8 mouse cellular contexts compared by ENCODE assay signal in the genomic region with DNA sequence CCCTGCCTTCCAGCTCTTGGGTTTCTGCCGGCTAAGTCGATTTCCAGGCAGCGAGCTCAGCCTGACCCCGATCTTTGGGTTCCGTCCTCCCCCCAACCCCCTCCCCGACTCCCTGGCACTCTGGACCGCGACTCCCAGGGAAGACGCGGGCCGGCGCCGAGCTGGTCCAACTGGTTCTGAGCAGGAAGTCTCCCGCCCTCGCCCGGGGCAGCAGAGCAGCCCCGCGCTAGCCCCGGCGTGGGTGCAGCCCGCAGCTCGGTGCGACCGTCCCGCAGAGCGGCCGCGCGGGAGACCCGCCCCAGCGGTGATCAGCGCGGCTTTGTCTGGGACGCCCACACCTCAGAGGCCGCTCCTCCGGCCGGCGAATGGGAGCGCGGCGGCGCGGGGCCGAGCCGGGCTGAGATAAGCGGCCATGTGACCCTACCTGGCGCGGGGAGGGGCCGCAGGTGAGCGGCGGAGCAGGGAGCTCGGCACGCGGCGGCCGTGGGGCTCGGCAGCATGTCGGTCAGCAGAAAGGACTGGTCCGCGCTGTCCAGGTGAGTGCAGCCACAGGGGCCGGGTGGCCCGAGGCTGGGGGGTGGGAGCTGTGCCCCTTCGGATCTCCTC. TPM values are rescaled to one million over a fixed set of nuclear protein-coding genes. Genes with fewer than 3 reads are reported as not detected.
DNase-seq lines count a peak whose midpoint lies in the region; ATAC-seq and TF ChIP-seq lines count a peak whose summit lies in the region.

A gene (plus strand): TSS at position 118 of the 606 bp plus-strand sequence.

- H3K4me3 ChIP-seq in embryonic fibroblast, embryonic 13.5 days (ENCODE audit: insufficient read depth, low read length): peak within 1 kb of the TSS; percentile 31
- H3K4me3 ChIP-seq in kidney, adult 2 months (ENCODE audit: insufficient read depth, low read depth, low read length): peak within 1 kb of the TSS; percentile 58
- H3K4me3 ChIP-seq in lung, embryonic 16.5 days (ENCODE audit: low read length): peak within 1 kb of the TSS; percentile 57
- H3K4me3 ChIP-seq in stomach, embryonic 15.5 days (replicated peaks): peak within 1 kb of the TSS; percentile 54

- peak within 1 kb of the TSS; percentile 89 for H3K4me2 ChIP-seq in lung, embryonic 16.5 days (ENCODE audit: low read depth, low read length)
- peak within 1 kb of the TSS; percentile 90 for H3K4me2 ChIP-seq in stomach, embryonic 15.5 days

- no peaks in the 10 kb centered on the region for H3K27me3 ChIP-seq in kidney, adult 2 months (replicated peaks; ENCODE audit: control insufficient read depth, insufficient read depth, low read length)
- H3K27me3 ChIP-seq in lung, embryonic 16.5 days (ENCODE audit: control insufficient read depth, insufficient read depth, low read depth, low read length): peaks cover 16% of the 10 kb centered on the region; the same call in 1 of the 2 replicates
- H3K27me3 ChIP-seq in stomach, embryonic 15.5 days (replicated peaks): peaks cover 30% of the 10 kb centered on the region

- no peak for TF ChIP-seq POLR2A in embryonic fibroblast, embryonic 13.5 days (IDR thresholded peaks at IDR 0.05; ENCODE audit: low read depth, low read length)
- no peak for TF ChIP-seq POLR2A in kidney, adult 2 months (IDR thresholded peaks at IDR 0.05; ENCODE audit: low read depth, low read length)

- no peaks in the 10 kb centered on the region for H3K9me3 ChIP-seq in lung, embryonic 16.5 days (ENCODE audit: control insufficient read depth, low read length)
- no peaks in the 10 kb centered on the region for H3K9me3 ChIP-seq in stomach, embryonic 15.5 days

- no peak for TF ChIP-seq CTCF in embryonic fibroblast, embryonic 13.5 days (IDR thresholded peaks at IDR 0.05; ENCODE audit: borderline replicate concordance, insufficient read depth, low read length)
- no peak for TF ChIP-seq CTCF in kidney, adult 2 months (conservative IDR thresholded peaks at IDR 0.05; ENCODE audit: insufficient read depth, insufficient read length, low read depth, low read length)

- H3K4me1 ChIP-seq in embryonic fibroblast, embryonic 13.5 days (ENCODE audit: control insufficient read depth, insufficient read depth, low read length): no peaks in the 10 kb centered on the region
- H3K4me1 ChIP-seq in kidney, adult 2 months (ENCODE audit: control insufficient read depth, insufficient read depth, low read length): peaks cover 29% of the 10 kb centered on the region; the same call in 1 of the 2 replicates
- H3K4me1 ChIP-seq in lung, embryonic 16.5 days (replicated peaks; ENCODE audit: control insufficient read depth, insufficient read depth, low read length): peaks cover 9% of the 10 kb centered on the region
- H3K4me1 ChIP-seq in stomach, embryonic 15.5 days: peaks cover 22% of the 10 kb centered on the region

- no peaks in the 10 kb centered on the region for H3K36me3 ChIP-seq in kidney, adult 2 months (ENCODE audit: control insufficient read depth, insufficient read depth, low read length)
- H3K36me3 ChIP-seq in lung, embryonic 16.5 days (ENCODE audit: control insufficient read depth, insufficient read depth, low read length): no peaks in the 10 kb centered on the region
- no peaks in the 10 kb centered on the region for H3K36me3 ChIP-seq in stomach, embryonic 15.5 days

- H3K9ac ChIP-seq in lung, embryonic 16.5 days (ENCODE audit: low read length): peak within 1 kb of the TSS; percentile 70
- peak within 1 kb of the TSS; percentile 30; the same call in 1 of the 2 replicates for H3K9ac ChIP-seq in stomach, embryonic 15.5 days

- DNase-seq in right cerebral cortex, postnatal 25 days: peak; percentile 31
- DNase-seq in right cerebral cortex, postnatal 36 days (ENCODE audit: low spot score in 2 of 2): no peak
- peak; percentile 83 for DNase-seq in kidney, adult 2 months
- no peak for DNase-seq in layer of hippocampus, adult 18-20 months (ENCODE audit: low spot score in 2 of 2)

- H3K27ac ChIP-seq in embryonic fibroblast, embryonic 13.5 days (ENCODE audit: insufficient read depth, low read length): no peak within 1 kb of the TSS
- H3K27ac ChIP-seq in kidney, adult 2 months (ENCODE audit: insufficient read depth, low read depth, low read length): peak within 1 kb of the TSS; percentile 47
- H3K27ac ChIP-seq in lung, embryonic 16.5 days (ENCODE audit: low read length): 0 out of 2 replicates have a peak within 1 kb of the TSS, but pooled peaks have one; percentile 19
- peak within 1 kb of the TSS; percentile 86 for H3K27ac ChIP-seq in stomach, embryonic 15.5 days

- WGBS in kidney, adult 2 months: under 1% methylated on average over 63 of the region's 63 CpGs
- under 1% methylated on average over 46 of the region's 63 CpGs for WGBS in lung, embryonic 16.5 days
- under 1% methylated on average over 57 of the region's 63 CpGs for WGBS in stomach, embryonic 15.5 days

- peak; percentile 81 for ATAC-seq in lung, embryonic 16.5 days (ENCODE audit: low read depth)
- peak; percentile 84 for ATAC-seq in stomach, embryonic 15.5 days (ENCODE audit: insufficient read depth, low FRiP score, low read depth)
- ATAC-seq in megakaryocyte progenitor cell, adult 5-6 weeks (replicated peaks; ENCODE audit: poor library complexity): no peak

RNA-seq across cellular contexts. Expression of the gene that starts here (rescaled TPM):
- polyA plus RNA-seq in embryonic fibroblast, embryonic 13.5 days (2011; ENCODE audit: insufficient read length, low read depth, missing spikeins): not detected in 2 replicates
- 114 and 145 TPM in 2 replicates for polyA plus RNA-seq in kidney, adult 2 months (2012; rRNA removed)
- 14.1 and 16.2 TPM in 2 replicates for polyA plus RNA-seq in lung, embryonic 16.5 days (2015; fragmentation: Nextera tagmentation; extraction: Ambion mirVana)
- polyA plus RNA-seq in stomach, embryonic 15.5 days (2015; fragmentation: Nextera tagmentation; extraction: Ambion mirVana): 95.0 and 97.1 TPM in 2 replicates
- total RNA-seq in layer of hippocampus, adult 18-20 months (2021): 1 to 10 TPM; 1.0 to 1.3 TPM
- total RNA-seq in megakaryocyte progenitor cell, adult 5-6 weeks (2015): not detected in 2 replicates
- not detected in 2 replicates for total RNA-seq in megakaryocyte progenitor cell, adult 5-6 weeks (2017)

Comparison
In these comparisons a context has a peak if more than half of its experiments do, and no peak if none do; other contexts are left out.
1. RNA of the gene that starts here (polyA plus RNA-seq): 114 to 145 TPM in kidney, adult 2 months, 95.0 to 97.1 TPM in stomach, embryonic 15.5 days and 14.1 to 16.2 TPM in lung, embryonic 16.5 days; not detected in embryonic fibroblast, embryonic 13.5 days; every median in the first group is over 10 times any median in the second.
2. DNase-seq: peak in right cerebral cortex, postnatal 25 days (single experiment) and kidney, adult 2 months (single experiment); none in right cerebral cortex, postnatal 36 days (0 of 2) and layer of hippocampus, adult 18-20 months (0 of 2).
3. Peak in every context shown above with its lines, with median percentiles within 50 percentile points of each other: H3K4me3 ChIP-seq.